Mouse (Mus musculus) small intestine, adult 2 months (tissue): ENCODE measurements around the gene Miip. TPM values are rescaled to one million over a fixed set of nuclear protein-coding genes. Genes with fewer than 3 reads are reported as not detected.

Experiments
- H3K27ac ChIP-seq: fragments of 200-500 bp; 2 replicates; pipeline ENCODE4 v1.5.1; 2012; ENCODE audit warnings: low read depth, low read length, control low read depth, inconsistent platforms; ENCODE audit not compliant: insufficient read depth
- H3K27me3 ChIP-seq: fragments of 200-500 bp; 2 replicates; pipeline ENCODE4 v1.6.1; 2012; ENCODE audit warnings: mild to moderate bottlenecking, moderate library complexity, low read length, inconsistent platforms; ENCODE audit not compliant: control insufficient read depth, insufficient read depth
- H3K36me3 ChIP-seq: fragments of 200-500 bp; 2 replicates; pipeline ENCODE4 v1.6.1; 2012; ENCODE audit warnings: mild to moderate bottlenecking, low read length, control low read depth, inconsistent platforms; ENCODE audit not compliant: control insufficient read depth, insufficient read depth
- H3K4me1 ChIP-seq: fragments of 200-500 bp; 2 replicates; pipeline ENCODE4 v1.6.1; 2012; ENCODE audit warnings: low read length, inconsistent platforms, mixed read lengths; ENCODE audit not compliant: control insufficient read depth, insufficient read depth, insufficient read length
- H3K4me3 ChIP-seq: fragments of 200-500 bp; 2 replicates; pipeline ENCODE4 v1.5.1; 2012; ENCODE audit warnings: low read depth, mild to moderate bottlenecking, control low read depth, inconsistent platforms, low read length, moderate library complexity
- CTCF ChIP-seq: fragments of 200-500 bp; IDR thresholded peaks from 2 replicates; pipeline ENCODE4 v1.5.1; 2012; ENCODE audit warnings: low read depth, mild to moderate bottlenecking, control low read depth, inconsistent platforms, low read length, moderate library complexity, mixed read lengths; ENCODE audit not compliant: insufficient replicate concordance, insufficient read length; ENCODE audit errors: extremely low read depth
- POLR2A ChIP-seq: fragments of 200-500 bp; IDR thresholded peaks from 2 replicates; pipeline ENCODE4 v1.6.1; 2012; ENCODE audit warnings: low read depth, mild to moderate bottlenecking, control low read depth, inconsistent platforms, low read length, moderate library complexity
- WGBS: fragments of 180-500 bp; shearing (Covaris S2); methylation state at CpG from one replicate; pipeline ENCODE4 v1.1.7; 2018; 5-methylcytosine and 5-hydroxymethylcytosine counted together
- polyA plus RNA-seq: library from polyadenylated mRNA; depleted of rRNA; stranded (reverse); fragments of >200 nt; gene quantifications from 2 replicates; pipeline ENCODE4 v1.2.3, GENCODE M21; 2012

The Miip gene
- polyA plus RNA-seq, 1 experiment, result 48.3 TPM

DNA sequence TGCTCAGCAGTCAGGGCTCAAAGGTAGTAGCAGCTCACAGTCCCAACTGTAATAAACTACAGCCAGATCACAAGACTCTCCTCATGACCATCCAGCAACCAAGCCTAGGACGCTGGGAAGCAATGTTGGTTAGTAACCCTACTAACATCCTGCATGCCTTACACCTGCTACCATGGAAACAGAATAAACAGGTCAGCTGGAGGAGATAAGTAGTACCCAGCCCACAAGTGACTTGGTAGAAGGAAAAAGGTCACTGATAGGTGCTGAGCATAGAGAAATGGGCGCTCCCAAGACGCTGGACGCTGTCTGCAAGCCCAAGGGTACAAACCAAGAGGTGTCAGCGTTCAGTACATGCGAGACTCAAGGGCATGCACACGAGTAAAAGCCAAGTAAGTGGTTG is 31.8 kb upstream of the Miip start:
- Histone ChIP-seq H3K4me3 (0 out of 2 replicates have a peak overlapping the region, but pooled peaks have one; percentile 18), H3K27me3 (no peaks in the 10 kb centered on the region), H3K36me3 (peaks cover 44% of the 10 kb centered on the region), H3K27ac (peak overlapping the region; percentile 78), H3K4me1 (peaks cover 18% of the 10 kb centered on the region)
- no peak for TF ChIP-seq CTCF
- no peak; the same call in 1 of the 2 replicates for TF ChIP-seq POLR2A
- 52% methylated on average over 7 of the region's 7 CpGs for WGBS

DNA sequence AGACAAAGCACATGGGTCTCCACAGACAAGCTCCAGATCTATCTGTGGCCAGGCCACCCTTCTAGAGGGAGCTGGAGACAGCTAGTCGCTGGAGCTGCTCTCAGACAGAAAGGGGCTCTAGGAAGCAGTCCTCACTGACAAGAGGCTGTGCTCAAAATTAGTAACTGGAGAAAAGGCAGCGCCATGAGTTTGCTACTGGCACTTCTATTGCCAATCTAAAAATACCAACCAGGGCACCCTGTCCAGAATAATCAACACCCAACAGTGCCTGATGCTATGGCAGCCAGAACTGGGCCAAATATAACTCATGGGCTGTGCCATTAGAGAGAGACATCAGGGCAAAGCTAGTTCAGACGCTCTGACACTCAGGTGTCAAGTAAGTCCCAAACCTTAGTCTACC is 28.7 kb upstream of the Miip start:
- Histone ChIP-seq H3K4me3 (no peak overlapping the region), H3K27me3 (no peaks in the 10 kb centered on the region), H3K4me1 (peaks cover 13% of the 10 kb centered on the region; the same call in 1 of the 2 replicates), H3K36me3 (peaks cover 66% of the 10 kb centered on the region), H3K27ac (no peak overlapping the region)
- 90% methylated on average over 3 of the region's 3 CpGs for WGBS
- TF ChIP-seq CTCF, result no peak
- TF ChIP-seq POLR2A, result no peak

DNA sequence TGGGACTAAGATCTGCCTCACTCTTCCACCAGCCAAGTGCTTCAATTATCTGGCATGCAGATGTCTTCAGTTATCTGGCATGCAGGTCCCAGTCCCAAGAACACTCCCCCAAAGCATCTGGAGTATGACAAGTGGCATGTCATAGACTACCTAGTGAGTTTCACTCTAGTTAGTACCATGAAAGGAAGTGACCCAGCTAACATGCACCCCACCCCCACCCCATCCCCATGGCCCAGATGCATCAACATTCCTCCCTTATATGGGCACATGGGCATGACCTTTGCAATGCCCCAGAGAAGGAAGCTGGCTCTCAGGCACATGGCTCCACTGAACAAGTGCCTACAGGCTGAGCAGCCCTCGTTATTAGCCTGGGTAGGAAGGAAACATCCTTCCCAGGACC is 27.8 kb upstream of the Miip start:
- WGBS, result 37% methylated on average over 1 of the region's 1 CpGs
- Histone ChIP-seq H3K36me3 (peaks cover 68% of the 10 kb centered on the region), H3K27ac (no peak overlapping the region), H3K4me1 (peaks cover 9% of the 10 kb centered on the region; the same call in 1 of the 2 replicates), H3K27me3 (no peaks in the 10 kb centered on the region), H3K4me3 (no peak overlapping the region)
- no peak for TF ChIP-seq CTCF
- TF ChIP-seq POLR2A, result no peak

DNA sequence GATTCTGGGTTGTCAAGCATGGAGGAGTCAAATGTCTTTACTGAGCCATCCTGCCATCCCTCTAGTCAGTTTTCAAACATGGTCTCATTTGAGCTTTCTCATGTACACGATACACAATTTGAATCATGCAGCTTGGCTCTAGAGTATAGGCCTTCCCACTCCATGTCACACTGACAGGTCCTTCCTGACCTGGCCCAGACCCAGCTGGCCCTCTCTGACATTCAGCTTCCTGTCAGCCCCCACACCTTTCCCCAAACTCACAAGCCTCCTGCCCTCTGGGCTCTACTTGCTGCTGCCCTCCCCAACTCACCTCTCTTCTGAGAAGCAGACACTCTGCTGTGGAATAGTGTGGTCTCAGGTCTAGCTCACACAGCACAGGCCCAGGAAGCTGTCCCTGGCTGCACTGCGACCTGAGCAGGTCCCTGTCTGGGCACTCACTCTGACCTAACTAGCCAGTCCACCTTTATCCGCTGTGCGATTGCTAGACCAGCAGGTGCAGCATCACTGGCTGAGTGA is 27.3 kb upstream of the Miip start:
- TF ChIP-seq CTCF (no peak), POLR2A (no peak)
- H3K4me1 ChIP-seq, result peaks cover 8% of the 10 kb centered on the region; the same call in 1 of the 2 replicates
- no peak overlapping the region for H3K4me3 ChIP-seq
- no peaks in the 10 kb centered on the region for H3K27me3 ChIP-seq
- 88% methylated on average over 4 of the region's 4 CpGs for WGBS
- peaks cover 72% of the 10 kb centered on the region for H3K36me3 ChIP-seq
- no peak overlapping the region for H3K27ac ChIP-seq

DNA sequence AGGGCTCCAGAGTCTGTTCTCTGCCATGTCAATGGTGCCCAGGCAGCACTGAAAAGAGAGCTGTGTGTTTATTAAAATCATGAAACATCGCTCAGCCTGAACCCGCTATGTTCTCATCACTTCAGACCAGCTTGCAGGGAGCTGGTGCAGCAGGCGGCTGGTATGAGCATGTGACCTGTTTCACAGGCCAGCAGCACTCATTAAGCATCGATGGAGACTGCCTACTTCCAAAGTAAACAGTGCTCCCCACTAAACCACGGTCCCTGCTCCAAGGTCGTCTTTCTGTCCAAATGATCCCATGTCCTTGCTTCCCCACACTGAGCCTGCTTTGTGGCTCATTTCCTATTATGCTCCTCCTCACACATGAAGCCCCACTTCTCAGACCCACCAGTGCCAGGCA is 21.7 kb upstream of the Miip start:
- TF ChIP-seq POLR2A (no peak), CTCF (no peak)
- Histone ChIP-seq H3K27ac (no peak overlapping the region), H3K4me1 (no peaks in the 10 kb centered on the region), H3K27me3 (no peaks in the 10 kb centered on the region), H3K36me3 (peaks cover 79% of the 10 kb centered on the region), H3K4me3 (no peak overlapping the region)
- 78% methylated on average over 6 of the region's 6 CpGs for WGBS

DNA sequence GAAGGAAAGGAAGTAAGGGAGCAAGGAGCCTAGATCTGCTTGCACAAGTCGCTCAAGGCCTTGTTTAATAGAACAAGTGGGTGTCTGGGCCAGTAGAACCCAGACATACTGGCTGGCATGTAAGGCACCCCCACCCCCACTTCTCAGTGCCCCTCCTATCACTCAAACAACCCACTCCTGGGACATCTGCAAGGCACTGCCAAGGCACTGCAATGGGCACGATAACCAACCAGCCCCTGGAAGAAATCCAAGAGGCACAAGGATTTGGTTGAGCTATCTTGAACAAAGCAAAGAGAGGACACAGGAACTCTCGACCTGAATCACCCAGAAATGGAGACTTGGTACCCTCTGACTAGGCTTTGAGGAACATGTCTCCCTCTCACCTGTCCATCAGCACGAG is 19.6 kb upstream of the Miip start:
- H3K36me3 ChIP-seq, result peaks cover 81% of the 10 kb centered on the region
- H3K27ac ChIP-seq, result no peak overlapping the region
- H3K4me3 ChIP-seq, result no peak overlapping the region
- no peaks in the 10 kb centered on the region for H3K4me1 ChIP-seq
- no peak for TF ChIP-seq CTCF
- TF ChIP-seq POLR2A, result no peak
- no peaks in the 10 kb centered on the region for H3K27me3 ChIP-seq
- 83% methylated on average over 4 of the region's 4 CpGs for WGBS

DNA sequence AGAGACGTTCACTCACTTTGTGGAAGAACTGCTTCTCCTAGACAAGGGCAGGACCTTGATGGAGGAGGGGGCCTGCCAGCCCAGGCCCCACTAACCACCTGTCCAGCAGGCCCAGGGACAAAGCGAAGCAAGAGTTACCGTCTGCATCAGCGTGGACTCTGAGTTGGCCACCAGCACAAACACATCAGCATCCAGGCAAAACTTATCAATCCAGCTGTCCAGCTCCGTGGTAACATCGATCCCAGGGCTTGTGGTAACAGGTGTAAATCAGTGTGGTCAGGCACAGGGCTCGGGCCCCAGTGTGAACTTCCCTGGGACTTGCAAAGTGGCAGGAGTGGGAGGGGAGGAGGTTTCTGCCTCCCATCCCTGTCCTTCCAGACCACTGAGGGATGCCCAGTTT is 18.7 kb upstream of the Miip start:
- Histone ChIP-seq H3K4me1 (no peaks in the 10 kb centered on the region), H3K4me3 (no peak overlapping the region), H3K27ac (no peak overlapping the region), H3K27me3 (no peaks in the 10 kb centered on the region), H3K36me3 (peaks cover 81% of the 10 kb centered on the region)
- no peak for TF ChIP-seq CTCF
- no peak for TF ChIP-seq POLR2A
- WGBS, result 94% methylated on average over 7 of the region's 7 CpGs
